In the genomic region with DNA sequence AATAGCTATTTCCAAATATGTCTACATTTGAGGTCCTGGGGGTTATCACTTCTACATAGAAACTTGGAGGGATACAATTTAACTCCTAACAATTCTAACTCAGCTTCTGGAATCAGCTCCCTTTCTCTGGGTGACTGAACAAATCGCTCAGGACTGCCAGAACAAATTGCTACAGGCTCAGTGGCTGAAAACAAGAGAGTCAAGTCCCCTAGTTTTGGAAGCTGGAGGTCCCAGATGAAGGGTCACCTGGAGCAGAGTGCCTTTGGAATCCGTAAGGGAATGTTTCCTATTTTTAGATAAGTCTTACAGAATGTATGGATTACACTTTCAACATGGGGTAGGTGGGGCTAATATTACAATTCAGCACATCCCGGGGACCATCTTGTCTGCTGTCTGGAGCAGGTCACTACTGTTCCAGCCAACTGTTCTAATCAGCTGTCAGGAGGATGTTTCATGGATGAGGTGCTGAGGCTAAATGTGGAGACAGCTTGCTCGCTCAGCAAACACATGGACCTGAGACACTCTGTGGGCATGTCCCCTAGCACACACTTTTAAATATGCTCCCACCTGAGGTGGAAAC, we compare ENCODE assay signal across 18 mouse cellular contexts.
DNase-seq lines count a peak whose midpoint lies in the region; ATAC-seq and TF ChIP-seq lines count a peak whose summit lies in the region.
"Had no signal": no experiment of that assay in that cellular context is flagged by ENCODE, and none has a peak within 500 bp of the region (broad histone marks: within the 10 kb centered on the region; RNA-seq: fewer than 3 reads in every experiment).

No protein-coding gene starts in this region.

- intact Hi-C loops in heart, postnatal 36 days (cut with DNase I), result no loop called here

- H3K9me3 ChIP-seq in hindbrain, embryonic 16.5 days (ENCODE audit: control insufficient read depth, low read length), result no peaks in the 10 kb centered on the region
- H3K9me3 ChIP-seq in hindbrain, embryonic 10.5 days, result no peaks in the 10 kb centered on the region
- no peaks in the 10 kb centered on the region for H3K9me3 ChIP-seq in midbrain, embryonic 10.5 days (replicated peaks)
- no peaks in the 10 kb centered on the region for H3K9me3 ChIP-seq in midbrain, embryonic 16.5 days (replicated peaks; ENCODE audit: control insufficient read depth, low read length, poor library complexity, severe bottlenecking)
- H3K9me3 ChIP-seq: hindbrain, embryonic 15.5 days; liver, embryonic 15.5 days had no signal

- no peak overlapping the region for H3K4me3 ChIP-seq in hindbrain, embryonic 16.5 days (ENCODE audit: low read length)
- no peak overlapping the region for H3K4me3 ChIP-seq in hindbrain, embryonic 10.5 days
- no peak overlapping the region for H3K4me3 ChIP-seq in midbrain, embryonic 10.5 days
- no peak overlapping the region for H3K4me3 ChIP-seq in midbrain, embryonic 16.5 days (ENCODE audit: low read depth, low read length)
- H3K4me3 ChIP-seq in myocyte, result no peak overlapping the region
- H3K4me3 ChIP-seq: hindbrain, embryonic 15.5 days; liver, embryonic 15.5 days had no signal

- H3K27ac ChIP-seq in hindbrain, embryonic 16.5 days (ENCODE audit: low read depth, low read length), result no peak overlapping the region
- H3K27ac ChIP-seq in hindbrain, embryonic 10.5 days, result no peak overlapping the region
- no peak overlapping the region for H3K27ac ChIP-seq in midbrain, embryonic 10.5 days (replicated peaks)
- no peak overlapping the region for H3K27ac ChIP-seq in midbrain, embryonic 16.5 days (ENCODE audit: low read length)
- H3K27ac ChIP-seq: hindbrain, embryonic 15.5 days; liver, embryonic 15.5 days had no signal

- no peaks in the 10 kb centered on the region for H3K36me3 ChIP-seq in hindbrain, embryonic 16.5 days (ENCODE audit: control insufficient read depth, insufficient read depth, low read length)
- no peaks in the 10 kb centered on the region for H3K36me3 ChIP-seq in hindbrain, embryonic 10.5 days
- no peaks in the 10 kb centered on the region for H3K36me3 ChIP-seq in midbrain, embryonic 10.5 days
- no peaks in the 10 kb centered on the region for H3K36me3 ChIP-seq in midbrain, embryonic 16.5 days (ENCODE audit: control insufficient read depth, insufficient read depth, low read length)
- H3K36me3 ChIP-seq in myocyte (ENCODE audit: control insufficient read depth, insufficient read depth), result no peaks in the 10 kb centered on the region
- H3K36me3 ChIP-seq: hindbrain, embryonic 15.5 days; liver, embryonic 15.5 days had no signal

- H3K9ac ChIP-seq in hindbrain, embryonic 16.5 days (ENCODE audit: low read depth, low read length), result no peak overlapping the region
- no peak overlapping the region for H3K9ac ChIP-seq in midbrain, embryonic 16.5 days (ENCODE audit: low read depth, low read length)
- H3K9ac ChIP-seq: hindbrain, embryonic 15.5 days; liver, embryonic 15.5 days had no signal

- H3K79me2 ChIP-seq in myocyte (ENCODE audit: control insufficient read depth, insufficient read depth), result no peaks in the 10 kb centered on the region

- DNase-seq in heart, adult 11 months, result peak; percentile 86
- no peak for DNase-seq in heart, postnatal 36 days
- no peak for DNase-seq in hindbrain, embryonic 10.5 days (ENCODE audit: low spot score)
- DNase-seq in midbrain, embryonic 10.5 days (ENCODE audit: low spot score), result peak; percentile 6
- DNase-seq in layer of hippocampus, adult 18-20 months (ENCODE audit: low spot score in 2 of 2), result no peak
- DNase-seq: adrenal gland, postnatal 36 days; cerebellum, adult 11-12 months; gastrocnemius, postnatal 14 days; kidney, adult 2 months; kidney, postnatal 25 days; thymus, postnatal 14 days had no signal

- 68% methylated on average over 4 of the region's 4 CpGs for WGBS in hindbrain, embryonic 16.5 days
- 83% methylated on average over 4 of the region's 4 CpGs for whole genome bisulfite sequencing in hindbrain, embryonic 10.5 days
- 83% methylated on average over 4 of the region's 4 CpGs for WGBS in midbrain, embryonic 10.5 days
- WGBS in midbrain, embryonic 16.5 days, result 74% methylated on average over 4 of the region's 4 CpGs

- ATAC-seq in hindbrain, embryonic 16.5 days, result peak; percentile 43; the same call in 1 of the 2 replicates
- no peak for ATAC-seq in midbrain, embryonic 16.5 days
- ATAC-seq: forebrain, embryonic 14.5 days had no signal

- no peak overlapping the region for H3K4me2 ChIP-seq in hindbrain, embryonic 16.5 days (ENCODE audit: low read length)
- no peak overlapping the region for H3K4me2 ChIP-seq in midbrain, embryonic 16.5 days (ENCODE audit: low read length)
- H3K4me2 ChIP-seq in myocyte (ENCODE audit: low read depth), result peak overlapping the region; percentile 42
- H3K4me2 ChIP-seq: hindbrain, embryonic 15.5 days; liver, embryonic 15.5 days had no signal

- H3K27me3 ChIP-seq in hindbrain, embryonic 16.5 days (replicated peaks; ENCODE audit: control insufficient read depth, insufficient read depth, low read length), result no peaks in the 10 kb centered on the region
- no peaks in the 10 kb centered on the region for H3K27me3 ChIP-seq in hindbrain, embryonic 10.5 days (ENCODE audit: insufficient read depth, poor library complexity, severe bottlenecking)
- H3K27me3 ChIP-seq in midbrain, embryonic 10.5 days (ENCODE audit: low read depth, poor library complexity, severe bottlenecking), result no peaks in the 10 kb centered on the region
- H3K27me3 ChIP-seq in midbrain, embryonic 16.5 days (ENCODE audit: control insufficient read depth, insufficient read depth, low read depth, low read length), result no peaks in the 10 kb centered on the region
- no peaks in the 10 kb centered on the region for H3K27me3 ChIP-seq in myocyte (ENCODE audit: control insufficient read depth, insufficient read depth, insufficient read length)
- H3K27me3 ChIP-seq: CH12.LX; hindbrain, embryonic 15.5 days; liver, embryonic 15.5 days had no signal

- H3ac ChIP-seq in myocyte (ENCODE audit: control insufficient read depth, insufficient read length), result no peak overlapping the region

- H3K4me1 ChIP-seq in hindbrain, embryonic 16.5 days (ENCODE audit: control insufficient read depth, insufficient read depth, low read depth, low read length), result no peaks in the 10 kb centered on the region; the same call in 1 of the 2 replicates
- H3K4me1 ChIP-seq in hindbrain, embryonic 10.5 days (replicated peaks), result peaks cover 23% of the 10 kb centered on the region
- peaks cover 21% of the 10 kb centered on the region for H3K4me1 ChIP-seq in midbrain, embryonic 10.5 days
- 0 out of 2 replicates have a peak, but pooled peaks cover 2% of the 10 kb centered on the region for H3K4me1 ChIP-seq in midbrain, embryonic 16.5 days (ENCODE audit: control insufficient read depth, insufficient read depth, low read length)
- H3K4me1 ChIP-seq: hindbrain, embryonic 15.5 days; liver, embryonic 15.5 days had no signal

- TF ChIP-seq POLR2A in myocyte (IDR thresholded peaks at IDR 0.05; ENCODE audit: insufficient read length, low read depth), result no peak

TF ChIP-seq in myocyte, 11 proteins besides CTCF, POLR2A, EP300 and RAD21:
- TF ChIP-seq TCF12 (IDR thresholded peaks at IDR 0.05; ENCODE audit: insufficient read depth, poor library complexity, severe bottlenecking) (no peak), USF1 (IDR thresholded peaks at IDR 0.05; ENCODE audit: low read depth) (no peak), MAX (IDR thresholded peaks at IDR 0.05; ENCODE audit: low read depth) (no peak), CEBPB (IDR thresholded peaks at IDR 0.05; ENCODE audit: insufficient read depth, poor library complexity, severe bottlenecking) (no peak), MYOD1 (IDR thresholded peaks at IDR 0.05; ENCODE audit: control insufficient read depth in 1 of 3, insufficient read length in 2 of 3, low read depth in 2 of 3) (peak in 2 of 3 experiments; percentile 77 to 84), POLR2AphosphoS2 (IDR thresholded peaks at IDR 0.05; ENCODE audit: insufficient read length, low read depth) (no peak), TCF3 (IDR thresholded peaks at IDR 0.05; ENCODE audit: insufficient read length, low read depth) (peak; percentile 26), SRF (IDR thresholded peaks at IDR 0.05; ENCODE audit: control insufficient read depth, insufficient read length, low read depth) (no peak), MYOG (IDR thresholded peaks at IDR 0.05; ENCODE audit: control insufficient read depth in 1 of 3, insufficient read depth in 1 of 3, insufficient read length in 2 of 3, low read depth in 2 of 3) (peak; percentile 52 to 87 (median 83)), E2F4 (IDR thresholded peaks at IDR 0.05; ENCODE audit: insufficient read depth) (no peak), REST (IDR thresholded peaks at IDR 0.05; ENCODE audit: insufficient read depth, insufficient read length) (no peak)

Comparison
In these comparisons a context has a peak if more than half of its experiments do, and no peak if none do; other contexts are left out.
1. DNase-seq: peak in heart, adult 11 months (single experiment) and midbrain, embryonic 10.5 days (single experiment); none in heart, postnatal 36 days (0 of 2), hindbrain, embryonic 10.5 days (single experiment) and layer of hippocampus, adult 18-20 months (0 of 2).